Mouse (Mus musculus) T-helper 17 cell (primary cell): Measurements from ENCODE around the gene Ntm.

Experiments used
- in situ Hi-C, 2 experiments: fragments of 300-600 bp; cut with MboI, MseI; formaldehyde crosslinking; loops; 1 replicate in 1 of 2; 2 replicates in 1 of 2; pipeline ENCODE4 v1.15.1; 2025; ENCODE audit warnings: high pct_unique_total_duplicates in 2 of 2

Ntm gene

GRCm38 (mm10) chr9:29250813-29251212 lies 712.1 kb downstream of the Ntm start:
- in situ Hi-C loops: no loop called here

DNA sequence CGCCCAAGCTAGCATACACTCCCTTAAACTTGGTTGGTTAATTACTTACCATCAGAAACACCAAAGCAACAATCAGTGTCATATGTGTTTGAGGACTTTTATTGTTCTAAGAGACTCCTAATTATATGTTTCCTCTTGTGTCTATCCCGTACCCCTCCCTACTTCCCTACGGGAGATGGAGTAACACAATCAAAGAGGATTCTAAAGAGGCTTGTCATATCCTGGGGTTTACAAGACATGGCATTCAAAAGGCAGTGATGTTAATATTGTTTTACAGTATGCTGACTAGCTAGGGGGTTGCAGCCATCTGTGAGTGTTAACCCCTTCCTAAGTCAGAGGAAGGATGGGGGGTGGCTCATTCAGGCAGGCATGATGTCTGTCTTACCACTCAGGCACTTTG lies 715.1 kb downstream of the Ntm start:
- in situ Hi-C loops: no loop called here

GRCm38 (mm10) chr9:29244006-29244405 lies 718.9 kb downstream of the Ntm start:
- in situ Hi-C loops: no loop called here

DNA sequence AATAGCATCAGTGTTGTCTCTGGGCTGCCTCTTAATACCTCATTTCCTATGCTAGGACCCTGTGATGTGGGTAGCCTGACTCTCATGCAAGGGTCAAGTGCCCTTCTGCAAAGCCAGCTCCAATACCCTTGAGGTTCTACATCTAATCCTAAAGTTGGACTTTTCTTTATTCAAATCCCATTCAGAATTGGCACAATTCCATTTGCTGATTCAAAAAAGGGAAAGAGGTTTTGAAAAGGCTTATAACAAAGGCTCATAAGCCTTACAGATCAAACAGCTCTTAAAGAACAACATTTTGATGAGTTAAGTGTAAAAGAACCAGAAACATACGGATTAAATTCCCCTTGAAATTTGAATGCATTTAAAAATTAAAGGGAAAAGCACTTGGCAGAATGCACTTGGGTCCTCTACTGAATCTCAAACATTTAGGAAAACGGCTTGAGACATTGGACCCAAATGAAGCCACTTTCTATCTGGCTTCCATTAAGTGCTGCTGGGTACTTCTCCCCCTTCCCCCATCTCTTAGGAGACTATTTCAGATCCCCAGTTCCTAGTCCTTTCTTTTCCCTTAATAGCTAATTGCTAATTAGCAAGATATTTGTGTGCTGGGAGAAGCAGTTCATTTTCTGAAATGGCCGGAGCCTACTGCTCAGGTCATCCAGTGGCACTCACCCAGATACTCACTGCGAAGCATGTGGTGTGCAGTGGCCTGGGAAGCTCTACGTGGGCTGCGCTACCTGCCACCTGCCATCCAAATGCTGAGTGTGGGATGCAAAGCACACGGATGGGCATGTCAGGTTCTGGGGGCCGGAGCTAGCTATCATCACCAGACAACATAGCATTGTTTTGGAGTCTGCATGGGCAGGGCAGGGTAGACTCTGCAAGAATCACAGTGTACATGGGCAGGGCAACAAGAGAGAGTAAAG lies 720.2 kb downstream of the Ntm start:
- in situ Hi-C loops: no loop called here

DNA sequence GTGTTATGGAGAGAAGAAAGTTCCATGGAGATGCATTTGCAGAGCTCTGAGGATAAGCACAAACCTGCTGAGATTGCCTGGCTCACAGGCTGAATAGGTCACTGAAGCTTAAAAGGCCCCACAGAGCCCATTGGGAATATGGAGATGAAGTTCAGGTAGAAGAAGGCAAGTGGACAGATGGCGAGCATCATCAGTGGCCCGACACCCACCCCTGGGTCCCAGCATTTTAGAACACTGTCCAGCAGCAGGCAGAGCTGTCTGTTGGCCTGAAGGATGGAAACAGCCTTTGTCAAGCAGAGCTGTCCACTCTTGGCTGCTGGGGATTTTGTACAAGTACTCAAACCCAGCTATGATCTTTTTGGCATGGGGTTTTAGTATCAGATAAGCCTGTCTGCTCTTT lies 722.1 kb downstream of the Ntm start:
- in situ Hi-C loops: no loop called here

DNA sequence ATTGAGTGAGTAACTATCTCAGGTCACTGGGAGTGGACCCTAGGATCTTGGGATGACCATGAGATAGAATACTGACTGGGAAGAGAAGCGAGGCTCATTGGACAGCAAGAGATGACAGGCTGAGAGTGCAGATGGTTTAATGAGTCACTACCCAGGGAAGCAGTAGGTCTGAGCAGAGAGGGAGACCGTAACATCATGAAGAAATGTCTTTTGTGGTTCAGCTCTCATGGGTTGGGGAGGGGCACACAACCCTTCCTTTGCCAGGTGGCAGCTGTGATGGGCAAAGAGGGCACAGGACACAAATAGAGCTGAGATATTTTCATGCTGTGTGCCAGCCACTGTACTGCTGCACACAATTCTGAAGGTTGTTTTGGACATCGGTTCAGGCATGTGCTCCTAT lies 724.0 kb downstream of the Ntm start:
- in situ Hi-C loops: no loop called here

DNA sequence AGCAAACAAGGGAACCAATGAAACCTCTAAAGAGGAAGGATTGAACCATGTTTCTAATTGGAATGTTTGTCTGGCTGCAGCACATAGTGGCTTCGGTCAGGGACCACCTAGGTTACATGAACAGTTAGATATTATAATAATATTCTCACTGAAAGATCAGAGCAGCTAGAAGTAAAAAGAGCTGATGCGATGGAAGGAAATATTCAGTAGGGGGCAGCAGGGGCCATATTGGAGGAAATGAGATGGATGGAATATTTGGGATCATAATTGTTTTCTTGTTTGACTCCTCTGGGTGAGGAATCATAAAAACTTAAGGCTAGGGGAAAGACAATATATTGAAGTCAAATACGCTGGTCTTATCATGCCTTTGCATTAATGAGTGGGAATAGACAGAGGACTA lies 726.2 kb downstream of the Ntm start:
- in situ Hi-C loops: no loop called here

- in situ Hi-C loops: no loop called here
Observed at GRCm38 (mm10) chr9:29227747-29228146, 735.2 kb downstream of the Ntm start.

- in situ Hi-C loops: no loop called here
Observed at GRCm38 (mm10) chr9:29222915-29223545, 739.9 kb downstream of the Ntm start.

- in situ Hi-C loops: no loop called here
Observed at GRCm38 (mm10) chr9:29220941-29221615, 741.9 kb downstream of the Ntm start.

GRCm38 (mm10) chr9:29220493-29220892 lies 742.4 kb downstream of the Ntm start:
- in situ Hi-C loops: no loop called here

DNA sequence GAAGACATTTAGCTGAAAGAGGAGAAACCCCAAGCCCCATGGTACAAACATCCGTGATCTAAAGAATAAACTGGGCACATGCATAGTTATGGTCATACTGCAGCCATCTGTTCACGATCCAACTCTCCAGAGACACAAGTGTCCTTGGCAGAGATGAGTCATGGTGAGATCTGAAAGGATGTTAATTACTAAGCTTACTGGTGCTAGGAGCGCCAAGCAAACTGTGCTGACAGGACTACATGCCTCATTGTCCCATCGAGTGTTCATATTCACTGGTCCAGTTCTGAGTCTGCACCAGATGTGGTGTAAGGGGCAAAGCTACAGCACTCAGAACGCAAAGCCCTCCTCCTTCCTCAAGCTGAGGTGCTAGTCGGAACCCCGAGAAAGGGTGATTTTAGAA lies 745.0 kb downstream of the Ntm start:
- in situ Hi-C loops: loop anchor here in 1 of 2 experiments (10.0 kb wide), 1 partner anchor 227 kb away; no protein-coding TSS in a partner anchor

GRCm38 (mm10) chr9:29216528-29216927 lies 746.4 kb downstream of the Ntm start:
- in situ Hi-C loops: loop anchor here in 1 of 2 experiments (10.0 kb wide), 1 partner anchor 228 kb away; no protein-coding TSS in a partner anchor

- in situ Hi-C loops: loop anchor here in 1 of 2 experiments (10.0 kb wide), 1 partner anchor 229 kb away; no protein-coding TSS in a partner anchor
Observed at GRCm38 (mm10) chr9:29215796-29216195, 747.1 kb downstream of the Ntm start.

DNA sequence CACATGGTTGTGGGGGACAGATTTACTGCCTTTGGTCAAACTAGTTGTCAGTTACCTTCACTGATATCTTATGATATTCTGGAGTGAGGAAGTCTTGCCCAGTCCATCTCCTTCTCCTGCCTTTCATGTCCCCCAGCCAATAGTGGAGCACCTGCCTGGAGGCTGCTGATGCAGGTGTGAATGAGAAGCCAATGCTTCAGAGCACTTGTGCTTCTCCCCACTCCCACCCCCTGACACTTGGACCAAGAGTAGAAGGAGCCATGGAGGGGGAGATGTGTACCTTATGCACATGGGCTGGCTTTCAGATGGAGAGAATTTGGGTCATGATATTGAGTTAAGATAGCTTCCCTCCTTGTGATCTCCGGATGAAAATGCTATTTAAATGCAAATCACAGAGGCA lies 747.7 kb downstream of the Ntm start:
- in situ Hi-C loops: loop anchor here in 1 of 2 experiments (10.0 kb wide), 1 partner anchor 230 kb away; no protein-coding TSS in a partner anchor

DNA sequence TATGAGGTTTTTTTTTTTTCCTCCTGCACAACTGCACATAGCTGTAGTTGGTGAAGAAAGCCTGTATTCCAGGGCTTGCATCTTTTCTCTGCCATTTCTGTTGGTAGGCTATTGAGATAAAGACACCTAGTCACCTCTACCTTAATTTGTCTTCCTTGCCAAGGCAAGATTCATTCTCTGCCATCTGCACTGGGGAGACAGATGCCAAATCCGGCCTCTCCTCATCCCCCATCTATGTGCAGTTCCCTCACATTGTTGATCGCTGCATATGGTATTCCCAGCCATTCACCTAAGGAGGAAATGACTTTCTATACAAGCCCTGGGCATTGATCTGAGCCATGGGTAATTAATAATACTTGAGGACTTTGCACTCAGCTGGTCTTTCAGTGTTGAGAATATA lies 753.7 kb downstream of the Ntm start:
- in situ Hi-C loops: no loop called here

DNA sequence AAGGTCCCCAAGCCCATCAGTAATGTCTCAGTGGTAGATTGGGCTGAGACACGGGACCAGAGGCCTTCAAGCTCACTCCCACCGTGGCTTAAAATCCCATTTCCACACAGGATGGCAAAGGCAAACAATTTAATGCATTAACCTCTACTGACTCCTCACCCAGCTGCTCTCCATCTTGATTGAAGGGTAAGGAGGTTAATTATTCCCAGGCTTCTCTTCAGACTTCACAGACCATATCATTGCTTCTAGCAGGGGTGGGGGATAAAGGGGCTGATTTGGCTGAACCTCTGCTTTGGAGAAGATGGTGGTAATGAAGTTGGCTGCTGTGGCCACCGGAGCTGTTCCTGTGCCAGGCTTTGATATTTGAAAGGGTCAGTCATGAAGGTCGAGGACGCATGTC lies 754.8 kb downstream of the Ntm start:
- in situ Hi-C loops: no loop called here

DNA sequence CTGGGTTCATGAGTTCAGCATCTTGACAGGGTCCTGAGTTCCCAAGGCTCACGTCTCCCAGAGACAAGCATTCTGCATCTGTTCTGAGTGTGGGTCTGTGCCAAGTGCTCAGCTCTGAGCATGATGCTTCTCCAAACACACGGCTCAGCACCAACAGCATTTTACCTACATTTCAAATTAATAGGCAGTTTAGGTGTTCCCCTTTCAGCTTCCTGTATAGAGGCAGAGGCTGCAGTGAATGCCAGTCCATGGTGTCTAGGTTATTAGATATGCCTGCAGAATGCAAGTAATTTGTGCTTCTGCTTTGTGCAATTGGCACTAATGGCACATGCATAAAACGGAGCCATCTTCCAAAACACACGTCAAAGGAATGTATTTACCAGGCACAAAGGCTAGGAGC lies 757.3 kb downstream of the Ntm start:
- in situ Hi-C loops: no loop called here

DNA sequence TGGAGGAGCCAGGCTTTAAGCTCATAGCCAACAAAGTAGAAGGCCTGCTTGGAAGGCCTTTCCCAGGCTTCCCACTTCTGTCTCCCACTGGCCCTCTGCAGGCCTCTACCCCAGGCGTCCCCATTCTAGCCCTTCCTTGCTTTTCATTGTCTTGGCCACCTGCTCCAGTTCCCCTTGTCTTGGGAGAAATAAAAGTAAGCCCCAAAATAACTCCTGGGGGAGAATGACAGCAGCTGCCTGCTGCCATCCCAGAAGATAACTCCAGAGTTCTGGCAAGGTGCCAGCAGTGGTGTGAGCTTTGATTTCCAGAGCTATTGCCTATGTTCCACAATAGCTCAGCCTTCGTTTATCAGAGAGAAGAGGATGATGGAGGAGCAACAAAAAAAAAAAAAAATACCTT lies 760.7 kb downstream of the Ntm start:
- in situ Hi-C loops: no loop called here

GRCm38 (mm10) chr9:29201163-29202053 lies 761.5 kb downstream of the Ntm start:
- in situ Hi-C loops: no loop called here

DNA sequence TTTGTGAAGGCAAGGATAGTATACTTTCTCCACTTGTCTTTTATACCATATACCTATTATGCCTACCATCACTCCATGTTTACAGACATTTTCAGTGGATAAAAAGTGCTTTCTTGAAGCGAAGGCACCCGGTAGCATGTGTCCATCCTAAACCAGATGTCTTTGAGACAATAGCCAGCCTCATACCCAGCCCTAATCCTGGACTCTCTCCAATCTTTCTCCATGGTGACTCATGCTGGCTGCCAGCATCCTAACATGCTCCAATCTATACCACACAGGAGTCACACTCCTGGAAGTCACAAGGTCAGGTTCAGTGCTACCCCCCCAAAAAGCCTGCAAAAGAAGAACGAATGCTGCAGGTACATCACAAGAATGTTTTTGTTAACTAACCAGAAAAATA lies 765.9 kb downstream of the Ntm start:
- in situ Hi-C loops: no loop called here
